Mouse (Mus musculus): ENCODE results near the gene Grb2. TPM values are rescaled to one million over a fixed set of nuclear protein-coding genes. Genes with fewer than 3 reads are reported as not detected.

The Grb2 gene
- polyA plus RNA-seq, 1 experiment: 81.7 TPM

- WGBS: 92% methylated on average over 6 of the region's 6 CpGs
- no peak for DNase-seq
- Histone ChIP-seq H3K36me3 (ENCODE audit: control insufficient read depth, insufficient read depth, low read length) (0 out of 2 replicates have a peak, but pooled peaks cover 7% of the 10 kb centered on the region), H3K27me3 (ENCODE audit: control insufficient read depth, insufficient read depth, low read length) (no peaks in the 10 kb centered on the region), H3K4me3 (ENCODE audit: control insufficient read depth, insufficient read depth, low read length) (no peak overlapping the region), H3K4me1 (replicated peaks; ENCODE audit: control insufficient read depth, insufficient read depth, low read length) (peaks cover 27% of the 10 kb centered on the region), H3K27ac (ENCODE audit: control insufficient read depth, insufficient read depth, low read length) (no peak overlapping the region)
- TF ChIP-seq POLR2A (IDR thresholded peaks at IDR 0.05; ENCODE audit: control insufficient read depth, extremely low read depth, insufficient read depth, low read length, poor library complexity) (no peak), CTCF (IDR thresholded peaks at IDR 0.05; ENCODE audit: borderline replicate concordance, control insufficient read depth, extremely low read depth, insufficient read depth, low read length, poor library complexity) (no peak)
Measured at GRCm38 (mm10) chr11:115678861-115679260, 29.5 kb downstream of the Grb2 start.

DNA sequence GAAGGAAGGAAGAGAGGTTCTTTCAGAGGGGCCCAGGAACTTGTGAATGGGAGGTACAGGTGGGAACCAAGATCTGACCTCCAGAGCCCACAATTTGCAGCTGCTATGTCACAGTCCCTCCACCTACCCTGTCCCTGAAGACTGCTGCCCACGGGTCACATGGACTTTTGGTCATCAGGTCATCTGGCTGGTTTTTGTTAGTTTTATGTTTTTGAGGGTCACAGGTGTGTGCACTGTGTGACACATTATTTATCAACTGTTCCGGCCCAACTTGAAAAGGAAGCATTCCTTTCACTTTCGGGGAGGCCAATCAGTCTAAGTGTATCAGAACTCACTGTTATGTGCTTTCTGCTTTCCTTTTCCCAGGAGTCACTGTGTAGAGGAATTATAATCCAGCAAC is 30.9 kb downstream of the Grb2 start:
- H3K4me1 ChIP-seq (replicated peaks; ENCODE audit: control insufficient read depth, insufficient read depth, low read length): peaks cover 34% of the 10 kb centered on the region
- DNase-seq: no peak

GRCm38 (mm10) chr11:115676738-115677137 is 31.7 kb downstream of the Grb2 start:
- Histone ChIP-seq H3K27me3 (ENCODE audit: control insufficient read depth, insufficient read depth, low read length) (no peaks in the 10 kb centered on the region), H3K27ac (ENCODE audit: control insufficient read depth, insufficient read depth, low read length) (no peak overlapping the region), H3K4me3 (ENCODE audit: control insufficient read depth, insufficient read depth, low read length) (no peak overlapping the region), H3K36me3 (ENCODE audit: control insufficient read depth, insufficient read depth, low read length) (0 out of 2 replicates have a peak, but pooled peaks cover 3% of the 10 kb centered on the region), H3K4me1 (replicated peaks; ENCODE audit: control insufficient read depth, insufficient read depth, low read length) (peaks cover 40% of the 10 kb centered on the region)
- DNase-seq: no peak
- no peak for TF ChIP-seq POLR2A (IDR thresholded peaks at IDR 0.05; ENCODE audit: control insufficient read depth, extremely low read depth, insufficient read depth, low read length, poor library complexity)
- TF ChIP-seq CTCF (IDR thresholded peaks at IDR 0.05; ENCODE audit: borderline replicate concordance, control insufficient read depth, extremely low read depth, insufficient read depth, low read length, poor library complexity): no peak
- WGBS: 44% methylated on average over 8 of the region's 8 CpGs

More for the DNA sequence above, 30.9 kb downstream of the Grb2 start:
- Histone ChIP-seq H3K27ac (ENCODE audit: control insufficient read depth, insufficient read depth, low read length) (no peak overlapping the region), H3K36me3 (ENCODE audit: control insufficient read depth, insufficient read depth, low read length) (0 out of 2 replicates have a peak, but pooled peaks cover 3% of the 10 kb centered on the region), H3K27me3 (ENCODE audit: control insufficient read depth, insufficient read depth, low read length) (no peaks in the 10 kb centered on the region), H3K4me3 (ENCODE audit: control insufficient read depth, insufficient read depth, low read length) (no peak overlapping the region)
- TF ChIP-seq POLR2A (IDR thresholded peaks at IDR 0.05; ENCODE audit: control insufficient read depth, extremely low read depth, insufficient read depth, low read length, poor library complexity): no peak
- TF ChIP-seq CTCF (IDR thresholded peaks at IDR 0.05; ENCODE audit: borderline replicate concordance, control insufficient read depth, extremely low read depth, insufficient read depth, low read length, poor library complexity): no peak
- 76% methylated on average over 3 of the region's 3 CpGs for WGBS

DNA sequence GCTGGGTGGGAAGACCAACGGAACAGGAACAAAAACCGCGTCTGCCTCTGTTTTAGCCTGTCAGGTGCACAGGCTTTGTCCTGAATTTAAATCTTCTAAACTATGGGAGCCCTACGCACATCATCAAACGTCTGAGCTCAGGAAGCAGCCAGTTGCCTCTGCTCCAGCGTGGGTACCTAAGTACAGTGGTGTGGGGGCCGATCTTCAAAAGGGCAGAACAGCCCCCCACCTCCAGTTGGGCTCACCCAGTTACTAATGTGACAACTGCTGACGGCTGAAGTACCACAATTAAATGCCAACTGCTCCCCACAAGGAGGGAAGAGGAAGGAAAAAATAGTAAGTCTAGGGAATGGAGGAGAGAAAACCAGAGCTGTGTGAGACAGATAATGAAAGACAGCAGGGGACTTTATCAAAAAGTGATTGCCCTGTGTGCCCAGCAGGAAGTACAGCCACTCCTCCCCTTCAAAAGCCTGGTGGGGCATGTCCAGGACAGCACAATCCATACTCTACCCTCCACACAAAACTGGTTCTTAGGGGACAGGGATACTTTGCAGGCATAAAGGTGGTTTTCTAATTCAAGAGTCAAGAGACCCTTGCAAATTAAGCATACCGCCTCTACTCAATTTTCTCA is 34.0 kb downstream of the Grb2 start:
- DNase-seq: peak; percentile 19
- no peak overlapping the region for H3K4me3 ChIP-seq (ENCODE audit: control insufficient read depth, insufficient read depth, low read length)
- WGBS: 24% methylated on average over 9 of the region's 9 CpGs
- H3K27ac ChIP-seq (ENCODE audit: control insufficient read depth, insufficient read depth, low read length): peak overlapping the region; percentile 2; the same call in 1 of the 2 replicates
- H3K27me3 ChIP-seq (ENCODE audit: control insufficient read depth, insufficient read depth, low read length): no peaks in the 10 kb centered on the region
- H3K36me3 ChIP-seq (ENCODE audit: control insufficient read depth, insufficient read depth, low read length): no peaks in the 10 kb centered on the region
- H3K4me1 ChIP-seq (replicated peaks; ENCODE audit: control insufficient read depth, insufficient read depth, low read length): peaks cover 49% of the 10 kb centered on the region
- no peak for TF ChIP-seq POLR2A (IDR thresholded peaks at IDR 0.05; ENCODE audit: control insufficient read depth, extremely low read depth, insufficient read depth, low read length, poor library complexity)
- TF ChIP-seq CTCF (IDR thresholded peaks at IDR 0.05; ENCODE audit: borderline replicate concordance, control insufficient read depth, extremely low read depth, insufficient read depth, low read length, poor library complexity): no peak

DNA sequence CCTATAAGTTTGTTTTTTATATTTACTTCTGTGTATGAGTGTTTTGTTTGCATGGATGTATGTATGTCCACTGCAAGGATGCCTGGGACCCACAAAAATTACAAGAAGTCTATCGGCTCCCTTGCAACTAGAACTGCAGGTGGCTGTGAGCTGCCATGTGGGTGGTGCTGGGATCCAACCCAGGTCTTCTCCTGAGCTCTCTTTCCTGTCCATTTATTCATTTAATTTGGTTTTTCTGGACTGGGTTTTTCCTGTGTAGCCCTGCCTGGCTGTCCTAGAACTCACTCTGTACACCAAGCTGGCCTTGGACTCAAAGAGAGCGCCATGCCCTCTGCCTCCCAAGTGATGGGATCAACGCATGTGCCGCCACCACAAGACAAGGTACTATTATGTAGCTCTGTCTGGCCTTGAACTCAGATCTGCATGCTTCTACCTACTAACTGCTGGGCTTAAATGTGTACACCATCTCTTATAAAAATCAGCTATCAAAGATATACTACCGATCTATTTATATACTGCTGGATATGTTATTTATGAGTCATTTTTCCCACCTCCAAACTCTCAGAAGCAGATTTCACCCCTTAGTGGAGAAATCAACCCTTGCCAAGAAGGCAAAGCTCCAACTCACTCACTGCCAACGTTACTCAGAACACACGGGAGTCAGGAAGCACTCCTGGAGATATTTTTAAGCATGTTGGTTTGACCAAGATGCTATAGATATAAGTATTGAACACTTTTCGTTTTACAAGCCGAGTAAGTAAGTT is 34.7 kb downstream of the Grb2 start:
- TF ChIP-seq CTCF (IDR thresholded peaks at IDR 0.05; ENCODE audit: borderline replicate concordance, control insufficient read depth, extremely low read depth, insufficient read depth, low read length, poor library complexity) (no peak), POLR2A (IDR thresholded peaks at IDR 0.05; ENCODE audit: control insufficient read depth, extremely low read depth, insufficient read depth, low read length, poor library complexity) (no peak)
- Histone ChIP-seq H3K4me3 (ENCODE audit: control insufficient read depth, insufficient read depth, low read length) (no peak overlapping the region), H3K4me1 (replicated peaks; ENCODE audit: control insufficient read depth, insufficient read depth, low read length) (peaks cover 49% of the 10 kb centered on the region), H3K27ac (ENCODE audit: control insufficient read depth, insufficient read depth, low read length) (peak overlapping the region; percentile 50; the same call in 1 of the 2 replicates), H3K27me3 (ENCODE audit: control insufficient read depth, insufficient read depth, low read length) (no peaks in the 10 kb centered on the region), H3K36me3 (ENCODE audit: control insufficient read depth, insufficient read depth, low read length) (no peaks in the 10 kb centered on the region)
- DNase-seq: no peak
- 55% methylated on average over 9 of the region's 9 CpGs for WGBS

- Histone ChIP-seq H3K4me1 (replicated peaks; ENCODE audit: control insufficient read depth, insufficient read depth, low read length) (peaks cover 47% of the 10 kb centered on the region), H3K27ac (ENCODE audit: control insufficient read depth, insufficient read depth, low read length) (peak overlapping the region; percentile 18; the same call in 1 of the 2 replicates), H3K27me3 (ENCODE audit: control insufficient read depth, insufficient read depth, low read length) (no peaks in the 10 kb centered on the region), H3K36me3 (ENCODE audit: control insufficient read depth, insufficient read depth, low read length) (no peaks in the 10 kb centered on the region), H3K4me3 (ENCODE audit: control insufficient read depth, insufficient read depth, low read length) (no peak overlapping the region)
- no peak for TF ChIP-seq POLR2A (IDR thresholded peaks at IDR 0.05; ENCODE audit: control insufficient read depth, extremely low read depth, insufficient read depth, low read length, poor library complexity)
- TF ChIP-seq CTCF (IDR thresholded peaks at IDR 0.05; ENCODE audit: borderline replicate concordance, control insufficient read depth, extremely low read depth, insufficient read depth, low read length, poor library complexity): no peak
- 36% methylated on average over 7 of the region's 7 CpGs for WGBS
- DNase-seq: peak; percentile 43
Measured at GRCm38 (mm10) chr11:115672226-115672987, 36.0 kb downstream of the Grb2 start.
